ENCODE assay signal across 25 mouse cellular contexts in the genomic region with DNA sequence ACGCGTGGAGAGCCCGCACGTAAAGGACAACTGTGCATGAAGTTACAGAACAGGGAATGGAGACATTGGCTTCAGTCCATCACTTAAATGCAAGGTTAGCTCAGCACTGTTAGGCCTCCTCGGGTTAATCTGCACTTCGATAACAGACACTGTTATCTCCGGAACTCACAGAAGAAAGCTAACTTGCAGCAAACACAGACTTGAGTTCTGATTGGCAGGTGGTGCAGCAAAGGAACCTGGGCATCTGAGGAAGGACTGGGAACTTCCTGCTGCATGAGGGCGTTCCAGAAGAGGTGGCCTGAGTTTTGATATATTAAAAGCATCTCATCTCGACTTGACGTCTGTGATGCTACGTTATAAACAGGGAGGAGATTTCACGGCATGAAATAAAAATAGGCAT.
DNase-seq lines count a peak whose midpoint lies in the region; ATAC-seq and TF ChIP-seq lines count a peak whose summit lies in the region.
"Had no signal": no experiment of that assay in that cellular context is flagged by ENCODE, and none has a peak within 500 bp of the region (broad histone marks: within the 10 kb centered on the region; RNA-seq: fewer than 3 reads in every experiment).

No protein-coding gene starts in this region.

- no peak overlapping the region for H3K4me2 ChIP-seq in heart, embryonic 15.5 days
- H3K4me2 ChIP-seq in heart, embryonic 11.5 days, result no peak overlapping the region
- no peak overlapping the region for H3K4me2 ChIP-seq in lung, embryonic 14.5 days
- H3K4me2 ChIP-seq: embryonic facial prominence, embryonic 12.5 days; forebrain, embryonic 12.5 days; forebrain, embryonic 15.5 days; hindbrain, embryonic 12.5 days; hindbrain, embryonic 15.5 days had no signal

- H3K9me3 ChIP-seq in heart, embryonic 15.5 days (replicated peaks), result no peaks in the 10 kb centered on the region
- no peaks in the 10 kb centered on the region for H3K9me3 ChIP-seq in heart, embryonic 11.5 days (replicated peaks; ENCODE audit: control insufficient read depth, low read length)
- no peaks in the 10 kb centered on the region for H3K9me3 ChIP-seq in lung, embryonic 14.5 days (ENCODE audit: low read depth, low read length)
- H3K9me3 ChIP-seq: embryonic facial prominence, embryonic 12.5 days; forebrain, embryonic 12.5 days; forebrain, embryonic 15.5 days; hindbrain, embryonic 12.5 days; hindbrain, embryonic 15.5 days had no signal

- H3K9ac ChIP-seq in heart, adult 2 months (ENCODE audit: low read depth, low read length), result no peak overlapping the region
- no peak overlapping the region for H3K9ac ChIP-seq in heart, embryonic 15.5 days
- H3K9ac ChIP-seq in heart, embryonic 11.5 days (ENCODE audit: low read depth, low read length), result no peak overlapping the region
- H3K9ac ChIP-seq in lung, embryonic 14.5 days, result no peak overlapping the region
- H3K9ac ChIP-seq: embryonic facial prominence, embryonic 12.5 days; forebrain, embryonic 12.5 days; forebrain, embryonic 15.5 days; hindbrain, embryonic 12.5 days; hindbrain, embryonic 15.5 days had no signal

- no peak overlapping the region for H3K4me3 ChIP-seq in heart, adult 2 months
- no peak overlapping the region for H3K4me3 ChIP-seq in heart, embryonic 15.5 days
- H3K4me3 ChIP-seq in heart, embryonic 11.5 days (ENCODE audit: low read depth, low read length), result no peak overlapping the region
- no peak overlapping the region for H3K4me3 ChIP-seq in lung, embryonic 14.5 days (ENCODE audit: low read depth, low read length)
- no peak overlapping the region for H3K4me3 ChIP-seq in lung, adult 2 months (replicated peaks; ENCODE audit: extremely low read depth, low read depth, low read length)
- H3K4me3 ChIP-seq: embryonic facial prominence, embryonic 12.5 days; erythroblast, embryonic 14.5 days; forebrain, embryonic 12.5 days; forebrain, embryonic 15.5 days; hindbrain, embryonic 12.5 days; hindbrain, embryonic 15.5 days had no signal

- no peaks in the 10 kb centered on the region for H3K36me3 ChIP-seq in heart, adult 2 months (ENCODE audit: control insufficient read depth, insufficient read depth, low read length)
- no peaks in the 10 kb centered on the region for H3K36me3 ChIP-seq in heart, embryonic 15.5 days
- H3K36me3 ChIP-seq in heart, embryonic 11.5 days (ENCODE audit: control insufficient read depth, insufficient read depth, low read length), result no peaks in the 10 kb centered on the region
- H3K36me3 ChIP-seq in lung, embryonic 14.5 days (ENCODE audit: insufficient read depth), result no peaks in the 10 kb centered on the region
- H3K36me3 ChIP-seq: embryonic facial prominence, embryonic 12.5 days; forebrain, embryonic 12.5 days; forebrain, embryonic 15.5 days; G1E; hindbrain, embryonic 12.5 days; hindbrain, embryonic 15.5 days had no signal

- peak; percentile 54 for DNase-seq in heart, adult 11 months
- no peak for DNase-seq in heart, adult 2 months
- DNase-seq in lung, embryonic 14.5 days, result peak; percentile 42
- no peak for DNase-seq in lung, adult 2 months
- no peak for DNase-seq in right cerebral cortex, postnatal 10 days (ENCODE audit: low spot score in 2 of 2)
- DNase-seq: adrenal gland, postnatal 10 days; adrenal gland, postnatal 36 days; B cell, adult 2 months; cerebellum, adult 18-20 months; cerebellum, adult 9-10 months; cerebellum, postnatal 14 days; gastrocnemius, postnatal 25 days; heart, postnatal 14 days; kidney, adult 11 months had no signal

- no peak for TF ChIP-seq CTCF in heart, adult 2 months (IDR thresholded peaks at IDR 0.05)
- TF ChIP-seq CTCF in lung, embryonic 14.5 days (IDR thresholded peaks at IDR 0.05; ENCODE audit: low read depth), result no peak
- no peak for TF ChIP-seq CTCF in lung, adult 2 months (IDR thresholded peaks at IDR 0.05; ENCODE audit: insufficient read depth, low read length)

- no peaks in the 10 kb centered on the region for H3K79me2 ChIP-seq in heart, adult 2 months (replicated peaks; ENCODE audit: control insufficient read depth, insufficient read depth, low read length)

- no peak for TF ChIP-seq POLR2A in heart, adult 2 months (IDR thresholded peaks at IDR 0.05; ENCODE audit: insufficient read depth, low read depth, low read length)
- no peak for TF ChIP-seq POLR2A in lung, adult 2 months (IDR thresholded peaks at IDR 0.05; ENCODE audit: borderline replicate concordance, extremely low read depth, low read depth, low read length)

- intact Hi-C loops in heart, adult 2 months (cut with DNase I), result no loop called here

- no peaks in the 10 kb centered on the region for H3K27me3 ChIP-seq in heart, adult 2 months (ENCODE audit: control insufficient read depth, insufficient read depth, low read length)
- H3K27me3 ChIP-seq in heart, embryonic 15.5 days, result no peaks in the 10 kb centered on the region
- no peaks in the 10 kb centered on the region for H3K27me3 ChIP-seq in heart, embryonic 11.5 days (ENCODE audit: control insufficient read depth, insufficient read depth, low read length)
- H3K27me3 ChIP-seq in lung, embryonic 14.5 days (ENCODE audit: insufficient read depth, low read length), result no peaks in the 10 kb centered on the region
- H3K27me3 ChIP-seq: CH12.LX; embryonic facial prominence, embryonic 12.5 days; forebrain, embryonic 12.5 days; forebrain, embryonic 15.5 days; hindbrain, embryonic 12.5 days; hindbrain, embryonic 15.5 days; Patski had no signal

- no peaks in the 10 kb centered on the region for H3K4me1 ChIP-seq in heart, adult 2 months (ENCODE audit: control insufficient read depth, insufficient read depth, low read length)
- peaks cover 5% of the 10 kb centered on the region; the same call in 1 of the 2 replicates for H3K4me1 ChIP-seq in heart, embryonic 15.5 days (replicated peaks)
- peaks cover 14% of the 10 kb centered on the region; the same call in 1 of the 2 replicates for H3K4me1 ChIP-seq in heart, embryonic 11.5 days (ENCODE audit: control insufficient read depth, insufficient read depth, low read length)
- H3K4me1 ChIP-seq in lung, embryonic 14.5 days (ENCODE audit: insufficient read depth), result peaks cover 9% of the 10 kb centered on the region; the same call in 1 of the 2 replicates
- H3K4me1 ChIP-seq in lung, adult 2 months (ENCODE audit: control insufficient read depth, insufficient read depth, low read length), result no peaks in the 10 kb centered on the region
- H3K4me1 ChIP-seq: forebrain, embryonic 12.5 days; forebrain, embryonic 15.5 days; hindbrain, embryonic 12.5 days; hindbrain, embryonic 15.5 days had no signal

- no peak overlapping the region for H3K27ac ChIP-seq in heart, adult 2 months
- H3K27ac ChIP-seq in heart, embryonic 15.5 days, result no peak overlapping the region
- H3K27ac ChIP-seq in heart, embryonic 11.5 days (ENCODE audit: low read depth, low read length), result no peak overlapping the region
- H3K27ac ChIP-seq in lung, embryonic 14.5 days (ENCODE audit: low read depth), result peak overlapping the region; percentile 44; the same call in 1 of the 2 replicates
- H3K27ac ChIP-seq: forebrain, embryonic 12.5 days; forebrain, embryonic 15.5 days; hindbrain, embryonic 12.5 days; hindbrain, embryonic 15.5 days had no signal

- WGBS in heart, adult 2 months, result 34% methylated on average over 12 of the region's 12 CpGs
- WGBS in heart, embryonic 15.5 days, result 36% methylated on average over 12 of the region's 12 CpGs
- 36% methylated on average over 12 of the region's 12 CpGs for WGBS in heart, embryonic 11.5 days (ENCODE audit: insufficient replicate concordance)
- 32% methylated on average over 12 of the region's 12 CpGs for WGBS in lung, embryonic 14.5 days
- 49% methylated on average over 12 of the region's 12 CpGs for WGBS in lung, adult 2 months

- no peak for TF ChIP-seq EP300 in heart, adult 2 months (IDR thresholded peaks at IDR 0.05; ENCODE audit: insufficient read depth, low read depth, low read length)

- ATAC-seq in heart, embryonic 15.5 days (replicated peaks; ENCODE audit: insufficient number of reproducible peaks, insufficient read depth, low FRiP score, low read depth), result 0 out of 2 replicates have a peak, but pooled peaks have one; percentile 43
- ATAC-seq in heart, embryonic 11.5 days (replicated peaks; ENCODE audit: insufficient number of reproducible peaks, low FRiP score, low TSS enrichment), result no peak
- no peak for ATAC-seq in lung, embryonic 14.5 days (ENCODE audit: insufficient read depth)
- ATAC-seq: forebrain, embryonic 15.5 days; Patski had no signal

Comparison
In these comparisons a context has a peak if more than half of its experiments do, and no peak if none do; other contexts are left out.
1. DNase-seq: peak in heart, adult 11 months (single experiment) and lung, embryonic 14.5 days (single experiment); none in heart, adult 2 months (0 of 2), lung, adult 2 months (single experiment) and right cerebral cortex, postnatal 10 days (0 of 2).